Mouse (Mus musculus): Measurements from ENCODE around the gene Fam110c. TPM values are rescaled to one million over a fixed set of nuclear protein-coding genes. Genes with fewer than 3 reads are reported as not detected.

Fam110c gene
- 0.40 and 0.51 TPM in 2 replicates for polyA plus RNA-seq (2012; rRNA removed)

DNA sequence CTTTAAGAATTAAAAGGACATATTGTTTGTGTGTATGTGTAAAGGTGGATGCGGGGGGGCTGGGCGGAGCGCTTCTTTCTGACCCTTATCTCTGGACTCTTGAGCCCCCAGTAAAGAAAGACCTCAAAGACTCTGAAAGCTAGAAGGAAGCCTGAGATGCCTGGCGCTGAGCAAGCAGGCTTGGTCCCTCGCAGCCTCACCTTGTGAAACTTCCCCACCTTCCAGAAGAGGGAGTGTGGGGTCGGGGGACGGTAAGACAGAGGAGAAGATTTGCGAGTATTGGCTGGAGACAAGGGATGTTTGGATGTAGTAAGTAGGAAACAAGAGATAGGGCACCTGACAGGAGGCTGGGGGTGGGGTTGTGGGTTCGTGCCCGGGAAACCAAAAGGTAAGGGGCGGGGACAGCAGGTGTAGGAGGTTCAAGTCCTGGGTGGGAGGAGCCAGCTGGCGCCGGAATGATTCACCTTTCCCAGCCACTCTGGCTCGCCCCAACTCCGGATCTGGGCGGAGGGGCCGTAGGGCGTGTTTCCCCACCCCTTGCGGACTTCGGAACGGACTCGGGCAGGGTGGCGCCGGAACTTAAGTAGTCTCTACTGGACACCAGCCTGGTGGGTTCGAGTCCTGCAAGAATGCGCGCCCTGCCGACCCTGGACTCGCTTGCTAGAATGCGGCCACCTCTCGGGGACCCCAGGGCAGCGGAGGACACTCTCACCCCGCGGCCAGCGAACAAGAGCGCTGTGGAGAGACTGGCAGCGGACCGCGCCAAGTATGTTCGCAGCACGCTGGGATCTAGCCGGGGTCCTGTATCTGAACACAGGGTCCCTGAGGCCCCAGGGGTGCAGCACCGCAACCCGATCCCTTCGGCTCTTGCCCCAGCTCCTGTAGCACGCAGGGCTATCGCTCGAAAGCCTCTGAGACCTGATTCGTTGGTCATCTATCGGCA lies at the start of gene Fam110c:
Fam110c (plus strand) TSS at position 450 of the 943 bp plus-strand sequence.
- Histone ChIP-seq H3K36me3 (ENCODE audit: control insufficient read depth, insufficient read depth, low read length) (no peaks in the 10 kb centered on the region), H3K4me1 (replicated peaks; ENCODE audit: control insufficient read depth, insufficient read depth, low read length) (no peaks in the 10 kb centered on the region), H3K27me3 (ENCODE audit: control insufficient read depth, insufficient read depth, low read length) (no peaks in the 10 kb centered on the region), H3K4me3 (ENCODE audit: control insufficient read depth, insufficient read depth, low read length) (peak within 1 kb of the TSS; percentile 19; the same call in 1 of the 2 replicates), H3K27ac (ENCODE audit: control insufficient read depth, insufficient read depth, low read length) (no peak within 1 kb of the TSS)
- no peak for TF ChIP-seq CTCF (IDR thresholded peaks at IDR 0.05; ENCODE audit: borderline replicate concordance, control insufficient read depth, extremely low read depth, insufficient read depth, low read length, poor library complexity)
- TF ChIP-seq POLR2A (IDR thresholded peaks at IDR 0.05; ENCODE audit: control insufficient read depth, extremely low read depth, insufficient read depth, low read length, poor library complexity) = no peak
- WGBS = 6% methylated on average over 50 of the region's 50 CpGs
- no peak for DNase-seq

DNA sequence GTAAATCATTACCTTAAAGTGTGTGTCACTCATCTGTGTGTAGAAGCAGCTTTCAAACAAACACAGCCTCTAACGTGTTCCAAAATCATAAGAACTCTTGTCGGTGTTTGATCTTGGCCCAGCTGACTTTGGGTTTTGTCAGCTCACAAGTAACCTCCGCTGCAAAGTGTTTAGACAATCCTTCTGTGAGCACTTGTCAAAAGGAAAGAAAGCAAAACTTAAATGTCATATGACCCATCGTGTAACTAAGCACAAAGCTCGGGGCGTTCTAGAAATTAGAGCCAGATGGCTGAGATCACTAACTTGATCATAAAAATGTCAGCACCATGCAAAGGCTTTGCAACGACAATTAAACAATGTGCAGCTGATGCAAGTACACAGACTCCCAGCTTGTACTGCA lies 47.2 kb upstream of the Fam110c start:
- no peak for TF ChIP-seq CTCF (IDR thresholded peaks at IDR 0.05; ENCODE audit: borderline replicate concordance, control insufficient read depth, extremely low read depth, insufficient read depth, low read length, poor library complexity)
- TF ChIP-seq POLR2A (IDR thresholded peaks at IDR 0.05; ENCODE audit: control insufficient read depth, extremely low read depth, insufficient read depth, low read length, poor library complexity) = no peak
- no peak for DNase-seq
- Histone ChIP-seq H3K27me3 (ENCODE audit: control insufficient read depth, insufficient read depth, low read length) (no peaks in the 10 kb centered on the region), H3K4me3 (ENCODE audit: control insufficient read depth, insufficient read depth, low read length) (no peak overlapping the region), H3K4me1 (replicated peaks; ENCODE audit: control insufficient read depth, insufficient read depth, low read length) (no peaks in the 10 kb centered on the region), H3K27ac (ENCODE audit: control insufficient read depth, insufficient read depth, low read length) (no peak overlapping the region), H3K36me3 (ENCODE audit: control insufficient read depth, insufficient read depth, low read length) (no peaks in the 10 kb centered on the region)
- WGBS = 91% methylated on average over 7 of the region's 7 CpGs

DNA sequence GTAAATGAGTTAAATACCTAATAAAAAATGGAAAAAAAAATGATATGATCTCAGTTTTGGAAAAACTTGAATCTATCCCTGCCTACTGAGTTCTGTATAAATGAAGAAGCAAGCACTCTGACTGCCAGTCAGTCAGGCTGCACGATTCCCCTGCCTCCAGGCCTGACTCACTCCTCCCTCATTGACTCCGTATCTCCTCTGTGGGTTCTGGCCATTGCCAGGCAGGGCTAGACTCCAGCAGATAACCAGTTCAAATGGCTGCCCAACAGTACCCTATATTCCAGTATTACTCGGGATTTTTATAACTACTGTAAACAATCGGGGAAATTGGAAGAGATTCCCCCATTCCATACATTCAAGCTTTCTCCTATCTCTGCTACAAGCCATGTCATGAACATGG lies 21.6 kb upstream of the Fam110c start:
- no peak for DNase-seq
- H3K4me3 ChIP-seq (ENCODE audit: control insufficient read depth, insufficient read depth, low read length) = no peak overlapping the region
- H3K36me3 ChIP-seq (ENCODE audit: control insufficient read depth, insufficient read depth, low read length) = no peaks in the 10 kb centered on the region
- no peaks in the 10 kb centered on the region for H3K27me3 ChIP-seq (ENCODE audit: control insufficient read depth, insufficient read depth, low read length)
- 95% methylated on average over 4 of the region's 4 CpGs for WGBS
- H3K4me1 ChIP-seq (replicated peaks; ENCODE audit: control insufficient read depth, insufficient read depth, low read length) = no peaks in the 10 kb centered on the region
- no peak for TF ChIP-seq POLR2A (IDR thresholded peaks at IDR 0.05; ENCODE audit: control insufficient read depth, extremely low read depth, insufficient read depth, low read length, poor library complexity)
- TF ChIP-seq CTCF (IDR thresholded peaks at IDR 0.05; ENCODE audit: borderline replicate concordance, control insufficient read depth, extremely low read depth, insufficient read depth, low read length, poor library complexity) = no peak
- H3K27ac ChIP-seq (ENCODE audit: control insufficient read depth, insufficient read depth, low read length) = no peak overlapping the region

DNA sequence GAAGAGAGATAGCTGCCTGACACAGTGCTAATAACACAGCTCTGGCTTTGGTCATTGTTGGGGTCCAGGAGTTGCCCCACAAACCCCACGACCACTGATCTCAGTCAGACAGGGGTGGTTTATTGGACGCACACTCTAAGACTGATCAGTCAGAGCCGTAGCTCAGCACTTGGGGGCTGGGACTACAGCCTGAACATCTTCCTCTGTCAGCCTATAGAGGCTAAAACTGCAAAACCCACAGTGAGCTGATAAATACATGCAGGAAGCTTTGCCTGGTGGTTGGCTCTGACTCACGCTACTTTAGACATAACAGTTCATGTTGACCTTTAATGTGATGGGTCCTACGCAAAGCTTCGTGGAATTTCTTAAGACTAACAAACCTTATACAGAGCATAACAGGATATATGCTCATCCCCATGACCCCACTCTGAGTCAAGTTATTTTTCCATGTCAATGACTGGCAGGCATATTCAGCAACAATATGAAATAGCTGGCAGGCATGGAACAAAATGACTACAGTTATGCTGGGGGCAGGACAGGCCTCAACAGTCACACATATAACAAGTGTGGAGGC lies 17.3 kb upstream of the Fam110c start:
- 87% methylated on average over 6 of the region's 6 CpGs for WGBS
- no peak overlapping the region for H3K4me3 ChIP-seq (ENCODE audit: control insufficient read depth, insufficient read depth, low read length)
- TF ChIP-seq CTCF (IDR thresholded peaks at IDR 0.05; ENCODE audit: borderline replicate concordance, control insufficient read depth, extremely low read depth, insufficient read depth, low read length, poor library complexity) = no peak
- no peak for TF ChIP-seq POLR2A (IDR thresholded peaks at IDR 0.05; ENCODE audit: control insufficient read depth, extremely low read depth, insufficient read depth, low read length, poor library complexity)
- no peaks in the 10 kb centered on the region for H3K4me1 ChIP-seq (replicated peaks; ENCODE audit: control insufficient read depth, insufficient read depth, low read length)
- no peak for DNase-seq
- H3K27ac ChIP-seq (ENCODE audit: control insufficient read depth, insufficient read depth, low read length) = no peak overlapping the region
- H3K27me3 ChIP-seq (ENCODE audit: control insufficient read depth, insufficient read depth, low read length) = no peaks in the 10 kb centered on the region
- no peaks in the 10 kb centered on the region for H3K36me3 ChIP-seq (ENCODE audit: control insufficient read depth, insufficient read depth, low read length)

DNA sequence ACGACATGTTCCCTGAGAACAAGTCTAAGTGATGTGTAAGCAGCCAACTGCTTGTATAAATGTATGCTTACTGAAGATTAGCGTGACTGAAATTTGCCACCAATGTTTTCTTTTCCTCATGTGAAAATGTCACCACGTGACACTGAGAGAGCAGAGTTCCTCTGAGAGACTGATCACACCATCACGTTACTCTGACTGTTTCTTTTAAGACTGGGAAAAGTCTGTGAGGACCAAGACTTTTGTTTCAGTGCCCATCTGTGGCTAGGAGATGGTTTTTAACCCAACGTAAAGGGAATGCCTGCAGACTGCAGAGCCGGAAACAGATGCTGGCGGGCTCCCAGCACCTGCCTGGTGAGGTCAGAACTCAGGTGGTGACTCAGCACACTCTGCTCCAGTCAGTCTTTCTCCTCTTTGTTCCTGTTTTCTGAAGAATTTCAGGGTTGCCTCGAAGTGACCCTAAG lies 14.2 kb upstream of the Fam110c start:
- no peak overlapping the region for H3K4me3 ChIP-seq (ENCODE audit: control insufficient read depth, insufficient read depth, low read length)
- WGBS = 3% methylated on average over 8 of the region's 8 CpGs

DNA sequence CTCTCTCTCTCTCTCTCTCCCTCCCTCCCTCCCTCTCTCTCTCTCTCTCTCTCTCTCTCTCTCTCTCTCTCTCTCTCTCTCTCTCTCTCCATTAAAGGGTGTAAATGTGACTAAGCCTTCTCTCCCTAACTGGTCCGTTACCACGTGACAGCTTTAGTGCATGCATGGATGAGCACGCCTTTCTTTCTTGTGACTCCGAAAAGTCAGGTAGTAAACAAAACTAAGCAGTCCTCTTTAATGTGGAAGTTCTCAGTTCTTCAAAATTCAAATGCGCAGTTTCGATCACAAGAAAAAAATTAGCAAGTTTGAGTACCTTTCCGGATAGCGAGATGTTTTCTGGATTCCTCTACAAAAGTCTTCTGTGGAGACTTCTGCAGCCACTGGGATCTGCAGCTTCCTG lies 13.4 kb upstream of the Fam110c start:
- no peaks in the 10 kb centered on the region for H3K4me1 ChIP-seq (replicated peaks; ENCODE audit: control insufficient read depth, insufficient read depth, low read length)
- no peak for DNase-seq
- H3K4me3 ChIP-seq (ENCODE audit: control insufficient read depth, insufficient read depth, low read length) = no peak overlapping the region
- 50% methylated on average over 8 of the region's 8 CpGs for WGBS
- H3K36me3 ChIP-seq (ENCODE audit: control insufficient read depth, insufficient read depth, low read length) = no peaks in the 10 kb centered on the region
- H3K27me3 ChIP-seq (ENCODE audit: control insufficient read depth, insufficient read depth, low read length) = no peaks in the 10 kb centered on the region
- no peak overlapping the region for H3K27ac ChIP-seq (ENCODE audit: control insufficient read depth, insufficient read depth, low read length)
- TF ChIP-seq POLR2A (IDR thresholded peaks at IDR 0.05; ENCODE audit: control insufficient read depth, extremely low read depth, insufficient read depth, low read length, poor library complexity) = no peak
- TF ChIP-seq CTCF (IDR thresholded peaks at IDR 0.05; ENCODE audit: borderline replicate concordance, control insufficient read depth, extremely low read depth, insufficient read depth, low read length, poor library complexity) = no peak

More for the DNA sequence above, 14.2 kb upstream of the Fam110c start:
- TF ChIP-seq CTCF (IDR thresholded peaks at IDR 0.05; ENCODE audit: borderline replicate concordance, control insufficient read depth, extremely low read depth, insufficient read depth, low read length, poor library complexity) (no peak), POLR2A (IDR thresholded peaks at IDR 0.05; ENCODE audit: control insufficient read depth, extremely low read depth, insufficient read depth, low read length, poor library complexity) (no peak)
- H3K36me3 ChIP-seq (ENCODE audit: control insufficient read depth, insufficient read depth, low read length) = no peaks in the 10 kb centered on the region
- no peaks in the 10 kb centered on the region for H3K4me1 ChIP-seq (replicated peaks; ENCODE audit: control insufficient read depth, insufficient read depth, low read length)
- H3K27ac ChIP-seq (ENCODE audit: control insufficient read depth, insufficient read depth, low read length) = no peak overlapping the region
- DNase-seq = no peak
- H3K27me3 ChIP-seq (ENCODE audit: control insufficient read depth, insufficient read depth, low read length) = no peaks in the 10 kb centered on the region

Measured in thymus, adult 2 months (tissue).